13 mouse cellular contexts compared by ENCODE assay signal in the genomic region with DNA sequence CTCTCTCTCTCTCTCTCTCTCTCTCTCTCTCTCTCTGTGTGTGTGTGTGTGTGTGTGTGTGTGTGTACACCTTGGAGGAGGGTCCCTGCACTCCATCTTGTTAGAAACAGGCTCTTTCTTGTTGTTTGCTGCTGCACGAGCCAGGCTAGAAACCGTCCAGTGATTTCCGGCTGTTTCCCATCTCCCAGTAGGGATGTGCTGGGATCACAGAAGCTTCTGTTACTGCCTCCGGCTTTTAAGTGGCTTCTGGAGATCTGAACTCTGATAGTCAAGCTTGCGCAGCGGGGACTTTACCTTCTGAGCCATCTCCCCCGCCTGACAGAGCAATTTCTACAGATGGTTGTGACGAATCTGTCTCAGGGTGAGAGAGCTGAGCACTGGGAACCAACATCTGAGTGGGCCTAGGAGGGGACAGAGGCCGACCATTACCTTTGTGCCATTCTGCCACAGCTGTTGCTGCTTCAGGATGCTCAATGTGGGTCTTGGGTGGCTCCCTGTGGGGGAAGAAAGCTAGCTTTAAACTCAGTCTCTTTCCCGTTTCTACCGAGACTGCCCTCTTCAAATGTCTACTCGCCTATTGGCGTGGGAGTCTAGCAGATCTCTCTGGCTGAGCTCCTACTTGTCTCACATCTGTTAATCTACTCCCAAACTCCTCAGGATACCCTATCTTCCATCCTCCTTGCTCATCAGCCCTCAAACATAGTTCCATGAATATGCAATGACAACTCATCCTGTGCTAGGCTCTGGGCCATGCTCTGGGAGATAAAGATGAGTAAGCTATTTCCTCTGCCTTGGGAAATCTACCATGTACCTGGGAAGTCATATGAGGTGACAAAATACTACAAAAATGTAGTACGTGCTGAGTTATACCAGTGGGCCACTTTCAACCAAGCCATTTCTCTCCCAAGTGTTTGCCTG. TPM values are rescaled to one million over a fixed set of nuclear protein-coding genes. Genes with fewer than 3 reads are reported as not detected.
"Had no signal": no experiment of that assay in that cellular context is flagged by ENCODE, and none has a peak within 500 bp of the region (broad histone marks: within the 10 kb centered on the region; RNA-seq: fewer than 3 reads in every experiment).

No protein-coding gene starts in this region.

- H3K27me3 ChIP-seq: limb, embryonic 15.5 days had no signal

- H3K9me3 ChIP-seq: kidney, embryonic 15.5 days; limb, embryonic 15.5 days; liver, embryonic 12.5 days; midbrain, embryonic 10.5 days; neural tube, embryonic 13.5 days had no signal

- H3K9ac ChIP-seq: kidney, embryonic 15.5 days; limb, embryonic 15.5 days; liver, embryonic 12.5 days; lung, embryonic 14.5 days; neural tube, embryonic 13.5 days had no signal

- H3K27ac ChIP-seq: kidney, embryonic 15.5 days; left cerebral cortex, adult 2 months; limb, embryonic 15.5 days; liver, embryonic 12.5 days; midbrain, embryonic 10.5 days; neural tube, embryonic 13.5 days; stomach, postnatal 0 days had no signal

- ATAC-seq: liver, embryonic 12.5 days; midbrain, embryonic 16.5 days had no signal

- H3K4me3 ChIP-seq: kidney, embryonic 15.5 days; left cerebral cortex, adult 2 months; limb, embryonic 15.5 days; liver, embryonic 12.5 days; midbrain, embryonic 10.5 days; neural tube, embryonic 13.5 days had no signal

- H3K4me2 ChIP-seq: kidney, embryonic 15.5 days; limb, embryonic 15.5 days; liver, embryonic 12.5 days; lung, embryonic 14.5 days; neural tube, embryonic 13.5 days had no signal

- DNase-seq: kidney, postnatal 14 days; lung, embryonic 14.5 days; lung, postnatal 10 days; lung, postnatal 4 days had no signal

- H3K36me3 ChIP-seq: kidney, embryonic 15.5 days; limb, embryonic 15.5 days; liver, embryonic 12.5 days; midbrain, embryonic 10.5 days; neural tube, embryonic 13.5 days had no signal

RNA-seq across cellular contexts. Expression of a gene that starts 1.8 kb away (rescaled TPM):
- total RNA-seq: megakaryocyte, adult 5-6 weeks had no signal

RNA-seq across cellular contexts. Expression of a gene that starts 5.2 kb away (rescaled TPM):
- total RNA-seq: megakaryocyte, adult 5-6 weeks had no signal

RNA-seq across cellular contexts. Expression of a gene that starts 11.0 kb away (rescaled TPM):
- total RNA-seq: megakaryocyte, adult 5-6 weeks had no signal
